Mouse (Mus musculus): Measurements from ENCODE around the gene Akr1b8. TPM values are rescaled to one million over a fixed set of nuclear protein-coding genes. Genes with fewer than 3 reads are reported as not detected.
"Not testable (repeated sequence)": the region's sequence is repeated elsewhere in the genome, so short reads cannot be mapped to it uniquely, and the experiment has no call there.

The Akr1b8 gene
- total RNA-seq (2017), result not detected in 2 replicates

GRCm38 (mm10) chr6:34353658-34354353 lies at the start of gene Akr1b8:
Akr1b8 (plus strand) TSS chr6:34354119.
- ATAC-seq (replicated peaks in 1 of 2; ENCODE audit: insufficient read depth in 1 of 2, low FRiP score in 2 of 2, low TSS enrichment in 1 of 2, low read depth in 1 of 2, poor library complexity in 2 of 2, severe bottlenecking in 2 of 2), result no peak

GRCm38 (mm10) chr6:34304675-34305241 lies 49.2 kb upstream of the Akr1b8 start:
- ATAC-seq (replicated peaks in 1 of 2; ENCODE audit: insufficient read depth in 1 of 2, low FRiP score in 2 of 2, low TSS enrichment in 1 of 2, low read depth in 1 of 2, poor library complexity in 2 of 2, severe bottlenecking in 2 of 2), result no peak

- ATAC-seq (replicated peaks in 1 of 2; ENCODE audit: insufficient read depth in 1 of 2, low FRiP score in 2 of 2, low TSS enrichment in 1 of 2, low read depth in 1 of 2, poor library complexity in 2 of 2, severe bottlenecking in 2 of 2), result no peak
These were observed 47.1 kb upstream of the Akr1b8 start for GRCm38 (mm10) chr6:34306797-34307196.

- no peak for ATAC-seq (replicated peaks in 1 of 2; ENCODE audit: insufficient read depth in 1 of 2, low FRiP score in 2 of 2, low TSS enrichment in 1 of 2, low read depth in 1 of 2, poor library complexity in 2 of 2, severe bottlenecking in 2 of 2)
These were observed 44.4 kb upstream of the Akr1b8 start for GRCm38 (mm10) chr6:34309526-34309925.

GRCm38 (mm10) chr6:34310023-34310595 lies 43.8 kb upstream of the Akr1b8 start:
- ATAC-seq (replicated peaks in 1 of 2; ENCODE audit: insufficient read depth in 1 of 2, low FRiP score in 2 of 2, low TSS enrichment in 1 of 2, low read depth in 1 of 2, poor library complexity in 2 of 2, severe bottlenecking in 2 of 2), result no peak

- ATAC-seq (replicated peaks in 1 of 2; ENCODE audit: insufficient read depth in 1 of 2, low FRiP score in 2 of 2, low TSS enrichment in 1 of 2, low read depth in 1 of 2, poor library complexity in 2 of 2, severe bottlenecking in 2 of 2), result no peak
These were observed 40.5 kb upstream of the Akr1b8 start for GRCm38 (mm10) chr6:34313386-34313785.

- no peak for ATAC-seq (replicated peaks in 1 of 2; ENCODE audit: insufficient read depth in 1 of 2, low FRiP score in 2 of 2, low TSS enrichment in 1 of 2, low read depth in 1 of 2, poor library complexity in 2 of 2, severe bottlenecking in 2 of 2)
These were observed 40.0 kb upstream of the Akr1b8 start for GRCm38 (mm10) chr6:34313921-34314320.

- peak; percentile 99 to 100 for ATAC-seq (replicated peaks in 1 of 2; ENCODE audit: insufficient read depth in 1 of 2, low FRiP score in 2 of 2, low TSS enrichment in 1 of 2, low read depth in 1 of 2, poor library complexity in 2 of 2, severe bottlenecking in 2 of 2)
These were observed 36.8 kb upstream of the Akr1b8 start, which contains the start of gene Akr1b3 for GRCm38 (mm10) chr6:34316854-34317771. Akr1b3 (minus strand) TSS chr6:34317478.

GRCm38 (mm10) chr6:34318172-34318571 lies 35.7 kb upstream of the Akr1b8 start:
- no peak for ATAC-seq (replicated peaks in 1 of 2; ENCODE audit: insufficient read depth in 1 of 2, low FRiP score in 2 of 2, low TSS enrichment in 1 of 2, low read depth in 1 of 2, poor library complexity in 2 of 2, severe bottlenecking in 2 of 2)

- no peak for ATAC-seq (replicated peaks in 1 of 2; ENCODE audit: insufficient read depth in 1 of 2, low FRiP score in 2 of 2, low TSS enrichment in 1 of 2, low read depth in 1 of 2, poor library complexity in 2 of 2, severe bottlenecking in 2 of 2)
These were observed 35.3 kb upstream of the Akr1b8 start for GRCm38 (mm10) chr6:34318636-34319035.

GRCm38 (mm10) chr6:34322121-34322520 lies 31.8 kb upstream of the Akr1b8 start:
- no peak for ATAC-seq (replicated peaks in 1 of 2; ENCODE audit: insufficient read depth in 1 of 2, low FRiP score in 2 of 2, low TSS enrichment in 1 of 2, low read depth in 1 of 2, poor library complexity in 2 of 2, severe bottlenecking in 2 of 2)

- ATAC-seq (replicated peaks in 1 of 2; ENCODE audit: insufficient read depth in 1 of 2, low FRiP score in 2 of 2, low TSS enrichment in 1 of 2, low read depth in 1 of 2, poor library complexity in 2 of 2, severe bottlenecking in 2 of 2), result no peak
These were observed 22.5 kb upstream of the Akr1b8 start for GRCm38 (mm10) chr6:34331379-34331778.

- not testable (repeated sequence) for ATAC-seq (replicated peaks in 1 of 2; ENCODE audit: insufficient read depth in 1 of 2, low FRiP score in 2 of 2, low TSS enrichment in 1 of 2, low read depth in 1 of 2, poor library complexity in 2 of 2, severe bottlenecking in 2 of 2)
These were observed 22.1 kb upstream of the Akr1b8 start for GRCm38 (mm10) chr6:34331804-34332203.

- no peak for ATAC-seq (replicated peaks in 1 of 2; ENCODE audit: insufficient read depth in 1 of 2, low FRiP score in 2 of 2, low TSS enrichment in 1 of 2, low read depth in 1 of 2, poor library complexity in 2 of 2, severe bottlenecking in 2 of 2)
These were observed 19.2 kb upstream of the Akr1b8 start for GRCm38 (mm10) chr6:34334673-34335072.

- no peak for ATAC-seq (replicated peaks in 1 of 2; ENCODE audit: insufficient read depth in 1 of 2, low FRiP score in 2 of 2, low TSS enrichment in 1 of 2, low read depth in 1 of 2, poor library complexity in 2 of 2, severe bottlenecking in 2 of 2)
These were observed 16.1 kb upstream of the Akr1b8 start for GRCm38 (mm10) chr6:34337799-34338198.

GRCm38 (mm10) chr6:34341991-34342390 lies 11.9 kb upstream of the Akr1b8 start:
- no peak for ATAC-seq (replicated peaks in 1 of 2; ENCODE audit: insufficient read depth in 1 of 2, low FRiP score in 2 of 2, low TSS enrichment in 1 of 2, low read depth in 1 of 2, poor library complexity in 2 of 2, severe bottlenecking in 2 of 2)

- ATAC-seq (replicated peaks in 1 of 2; ENCODE audit: insufficient read depth in 1 of 2, low FRiP score in 2 of 2, low TSS enrichment in 1 of 2, low read depth in 1 of 2, poor library complexity in 2 of 2, severe bottlenecking in 2 of 2), result no peak
These were observed 11.4 kb upstream of the Akr1b8 start for GRCm38 (mm10) chr6:34342476-34342875.

- no peak for ATAC-seq (replicated peaks in 1 of 2; ENCODE audit: insufficient read depth in 1 of 2, low FRiP score in 2 of 2, low TSS enrichment in 1 of 2, low read depth in 1 of 2, poor library complexity in 2 of 2, severe bottlenecking in 2 of 2)
These were observed 10.5 kb upstream of the Akr1b8 start for GRCm38 (mm10) chr6:34343426-34343825.
